Mouse (Mus musculus) stomach, embryonic 16.5 days (tissue): ENCODE data around the gene Trim45. TPM values are rescaled to one million over a fixed set of nuclear protein-coding genes. Genes with fewer than 3 reads are reported as not detected.
A peak's percentile ranks its signal among the peaks of the same experiment; 100 is the strongest.

Source experiments
- ATAC-seq: fragments of 200-750 bp; cut with Nextera tagmentation; 2 replicates; pipeline ENCODE4 v1.8.0; 2017; ENCODE audit warnings: moderate number of reproducible peaks, moderate TSS enrichment; ENCODE audit not compliant: insufficient read depth, low FRiP score
- H3K27ac ChIP-seq: fragments of 300-500 bp; sonication (generic); 2 replicates; pipeline ENCODE4 v1.5.1; 2014; ENCODE audit warnings: low read length
- H3K27me3 ChIP-seq: fragments of 300-500 bp; sonication (generic); 2 replicates; pipeline ENCODE4 v1.6.1; 2014; ENCODE audit warnings: low read length, control low read depth, mixed read lengths; ENCODE audit not compliant: control insufficient read depth, insufficient read depth
- H3K36me3 ChIP-seq: fragments of 300-500 bp; sonication (generic); 2 replicates; pipeline ENCODE4 v1.6.1; 2014; ENCODE audit warnings: low read length; ENCODE audit not compliant: control insufficient read depth, insufficient read depth
- H3K4me1 ChIP-seq: fragments of 300-500 bp; sonication (generic); 2 replicates; pipeline ENCODE4 v1.6.1; 2014; ENCODE audit warnings: low read length, control low read depth, mixed read lengths; ENCODE audit not compliant: control insufficient read depth, insufficient read depth
- H3K4me2 ChIP-seq: fragments of 300-500 bp; sonication (generic); 2 replicates; pipeline ENCODE4 v1.6.1; 2014; ENCODE audit warnings: low read depth, low read length, mixed read lengths
- H3K4me3 ChIP-seq: fragments of 300-500 bp; sonication (generic); replicated peaks from 2 replicates; pipeline ENCODE4 v1.5.1; 2014; ENCODE audit warnings: mild to moderate bottlenecking, low read length
- H3K9ac ChIP-seq: fragments of 300-500 bp; sonication (generic); 2 replicates; pipeline ENCODE4 v1.6.1; 2014; ENCODE audit warnings: low read length
- H3K9me3 ChIP-seq: fragments of 300-500 bp; sonication (generic); replicated peaks from 2 replicates; pipeline ENCODE4 v1.6.1; 2016; ENCODE audit warnings: low read length, control low read depth; ENCODE audit not compliant: control insufficient read depth
- WGBS: fragments of 180-500 bp; shearing (Covaris S2); extraction: QIAGEN DNeasy Blood & Tissue Kit; methylation state at CpG from one replicate; pipeline ENCODE4 v1.1.7; 2014; 5-methylcytosine and 5-hydroxymethylcytosine counted together
- polyA plus RNA-seq: library from polyadenylated mRNA; unstranded; fragments of >200 nt; fragmentation: Nextera tagmentation; extraction: Ambion mirVana; gene quantifications from 2 replicates; pipeline ENCODE4 v1.2.1, GENCODE M21; 2015

Trim45 gene
- polyA plus RNA-seq = 6.4 and 6.5 TPM in 2 replicates

GRCm38 (mm10) chr3:100921825-100922505, at the start of gene Trim45:
TSS of gene Trim45 (plus strand) at chr3:100922202.
- under 1% methylated on average over 39 of the region's 39 CpGs for WGBS
- H3K4me2 ChIP-seq = peak within 1 kb of the TSS; percentile 80
- ATAC-seq = peak; percentile 98
- no peaks in the 10 kb centered on the region for H3K9me3 ChIP-seq
- H3K27ac ChIP-seq = peak within 1 kb of the TSS; percentile 88
- H3K4me3 ChIP-seq = peak within 1 kb of the TSS; percentile 76
- H3K4me1 ChIP-seq = peaks cover 33% of the 10 kb centered on the region
- peak within 1 kb of the TSS; percentile 90 for H3K9ac ChIP-seq
- H3K36me3 ChIP-seq = no peaks in the 10 kb centered on the region
- H3K27me3 ChIP-seq = no peaks in the 10 kb centered on the region

- no peaks in the 10 kb centered on the region for H3K36me3 ChIP-seq
- no peak overlapping the region for H3K9ac ChIP-seq
- H3K4me3 ChIP-seq = no peak overlapping the region
- H3K27me3 ChIP-seq = no peaks in the 10 kb centered on the region
- no peaks in the 10 kb centered on the region for H3K9me3 ChIP-seq
- H3K27ac ChIP-seq = no peak overlapping the region
- WGBS = 88% methylated on average over 4 of the region's 4 CpGs
- H3K4me1 ChIP-seq = no peaks in the 10 kb centered on the region
- ATAC-seq = no peak
- no peak overlapping the region for H3K4me2 ChIP-seq
Measured at GRCm38 (mm10) chr3:100877057-100877456, 44.9 kb upstream of the Trim45 start.

GRCm38 (mm10) chr3:100881403-100881802, 40.6 kb upstream of the Trim45 start:
- Histone ChIP-seq H3K9me3 (no peaks in the 10 kb centered on the region), H3K4me1 (no peaks in the 10 kb centered on the region), H3K27ac (no peak overlapping the region), H3K9ac (no peak overlapping the region), H3K27me3 (no peaks in the 10 kb centered on the region), H3K36me3 (no peaks in the 10 kb centered on the region), H3K4me3 (no peak overlapping the region), H3K4me2 (no peak overlapping the region)
- 76% methylated on average over 6 of the region's 6 CpGs for WGBS
- ATAC-seq = no peak

GRCm38 (mm10) chr3:100881843-100882634, 40.0 kb upstream of the Trim45 start:
- 88% methylated on average over 9 of the region's 9 CpGs for WGBS
- no peaks in the 10 kb centered on the region for H3K27me3 ChIP-seq
- no peak for ATAC-seq

GRCm38 (mm10) chr3:100889234-100889633, 32.8 kb upstream of the Trim45 start:
- Histone ChIP-seq H3K27me3 (no peaks in the 10 kb centered on the region), H3K27ac (no peak overlapping the region), H3K9ac (no peak overlapping the region), H3K4me2 (no peak overlapping the region), H3K36me3 (no peaks in the 10 kb centered on the region), H3K4me1 (no peaks in the 10 kb centered on the region), H3K4me3 (no peak overlapping the region), H3K9me3 (no peaks in the 10 kb centered on the region)
- no peak for ATAC-seq
- WGBS = 95% methylated on average over 1 of the region's 1 CpGs

More at GRCm38 (mm10) chr3:100881843-100882634, 40.0 kb upstream of the Trim45 start:
- no peak overlapping the region for H3K27ac ChIP-seq
- no peaks in the 10 kb centered on the region for H3K4me1 ChIP-seq
- no peak overlapping the region for H3K4me3 ChIP-seq
- H3K36me3 ChIP-seq = no peaks in the 10 kb centered on the region
- no peak overlapping the region for H3K9ac ChIP-seq
- no peaks in the 10 kb centered on the region for H3K9me3 ChIP-seq
- H3K4me2 ChIP-seq = no peak overlapping the region

GRCm38 (mm10) chr3:100890406-100890805, 31.6 kb upstream of the Trim45 start:
- no peaks in the 10 kb centered on the region for H3K27me3 ChIP-seq
- no peak overlapping the region for H3K4me2 ChIP-seq
- 86% methylated on average over 3 of the region's 3 CpGs for WGBS
- H3K4me1 ChIP-seq = no peaks in the 10 kb centered on the region
- no peak overlapping the region for H3K9ac ChIP-seq
- no peaks in the 10 kb centered on the region for H3K36me3 ChIP-seq
- no peak for ATAC-seq
- H3K4me3 ChIP-seq = no peak overlapping the region
- no peak overlapping the region for H3K27ac ChIP-seq
- H3K9me3 ChIP-seq = no peaks in the 10 kb centered on the region

GRCm38 (mm10) chr3:100892383-100893335, 29.3 kb upstream of the Trim45 start:
- H3K9me3 ChIP-seq = no peaks in the 10 kb centered on the region
- peak; percentile 69; the same call in 1 of the 2 replicates for ATAC-seq
- no peak overlapping the region for H3K27ac ChIP-seq
- no peak overlapping the region for H3K9ac ChIP-seq
- no peaks in the 10 kb centered on the region for H3K36me3 ChIP-seq
- no peaks in the 10 kb centered on the region for H3K27me3 ChIP-seq
- WGBS = 55% methylated on average over 11 of the region's 11 CpGs
- no peaks in the 10 kb centered on the region for H3K4me1 ChIP-seq
- no peak overlapping the region for H3K4me3 ChIP-seq
- H3K4me2 ChIP-seq = no peak overlapping the region

- no peak overlapping the region for H3K4me2 ChIP-seq
- ATAC-seq = no peak
- no peaks in the 10 kb centered on the region for H3K36me3 ChIP-seq
- H3K4me1 ChIP-seq = no peaks in the 10 kb centered on the region
- no peak overlapping the region for H3K27ac ChIP-seq
- no peak overlapping the region for H3K9ac ChIP-seq
- WGBS = 78% methylated on average over 6 of the region's 6 CpGs
- H3K9me3 ChIP-seq = no peaks in the 10 kb centered on the region
- H3K4me3 ChIP-seq = no peak overlapping the region
- H3K27me3 ChIP-seq = no peaks in the 10 kb centered on the region
Measured at GRCm38 (mm10) chr3:100895500-100895899, 26.5 kb upstream of the Trim45 start.
